ENCODE assay signal across 13 mouse cellular contexts in genomic region chr3:146442484-146442883, GRCm38 (mm10).
"Had no signal": no experiment of that assay in that cellular context is flagged by ENCODE, and none has a peak within 500 bp of the region (broad histone marks: within the 10 kb centered on the region; RNA-seq: fewer than 3 reads in every experiment).

No protein-coding gene starts in this region.

- H3K27ac ChIP-seq: intestine, embryonic 15.5 days; limb, embryonic 12.5 days; limb, embryonic 15.5 days; liver, embryonic 12.5 days; liver, embryonic 15.5 days had no signal

- H3K4me2 ChIP-seq: intestine, embryonic 15.5 days; limb, embryonic 12.5 days; limb, embryonic 15.5 days; liver, embryonic 12.5 days; liver, embryonic 15.5 days; midbrain, embryonic 11.5 days had no signal

- H3K9ac ChIP-seq: intestine, embryonic 15.5 days; limb, embryonic 12.5 days; limb, embryonic 15.5 days; liver, embryonic 12.5 days; liver, embryonic 15.5 days had no signal

- H3K4me3 ChIP-seq: intestine, embryonic 15.5 days; limb, embryonic 12.5 days; limb, embryonic 15.5 days; liver, embryonic 12.5 days; liver, embryonic 15.5 days had no signal

- H3K9me3 ChIP-seq: intestine, embryonic 15.5 days; limb, embryonic 15.5 days; liver, embryonic 12.5 days; liver, embryonic 15.5 days had no signal

- H3K4me1 ChIP-seq: intestine, embryonic 15.5 days; limb, embryonic 12.5 days; limb, embryonic 15.5 days; liver, embryonic 12.5 days; liver, embryonic 15.5 days had no signal

- H3K27me3 ChIP-seq: intestine, embryonic 15.5 days; limb, embryonic 12.5 days; limb, embryonic 15.5 days; liver, embryonic 12.5 days; liver, embryonic 15.5 days had no signal

- DNase-seq: left cerebral cortex, postnatal 4 days; lung, adult 2 months; lung, postnatal 14 days; lung, postnatal 4 days; midbrain, embryonic 14.5 days; thymus, adult 18-20 months; thymus, postnatal 36 days had no signal

- ATAC-seq: intestine, embryonic 15.5 days; liver, embryonic 12.5 days had no signal
